Mouse (Mus musculus): Measurements from ENCODE around the gene Krt20.

GRCm38 (mm10) chr11:99454044-99454443, 16.1 kb upstream of the Krt20 start:
- TF ChIP-seq GATA1 (IDR thresholded peaks at IDR 0.05; ENCODE audit: borderline replicate concordance, low read length) (no peak), CTCF (IDR thresholded peaks at IDR 0.05; ENCODE audit: low read depth, low read length) (no peak), TAL1 (conservative IDR thresholded peaks at IDR 0.05; ENCODE audit: low read depth, low read length) (no peak)
